Mouse (Mus musculus): ENCODE results near the gene Mdn1.

Mdn1 gene

DNA sequence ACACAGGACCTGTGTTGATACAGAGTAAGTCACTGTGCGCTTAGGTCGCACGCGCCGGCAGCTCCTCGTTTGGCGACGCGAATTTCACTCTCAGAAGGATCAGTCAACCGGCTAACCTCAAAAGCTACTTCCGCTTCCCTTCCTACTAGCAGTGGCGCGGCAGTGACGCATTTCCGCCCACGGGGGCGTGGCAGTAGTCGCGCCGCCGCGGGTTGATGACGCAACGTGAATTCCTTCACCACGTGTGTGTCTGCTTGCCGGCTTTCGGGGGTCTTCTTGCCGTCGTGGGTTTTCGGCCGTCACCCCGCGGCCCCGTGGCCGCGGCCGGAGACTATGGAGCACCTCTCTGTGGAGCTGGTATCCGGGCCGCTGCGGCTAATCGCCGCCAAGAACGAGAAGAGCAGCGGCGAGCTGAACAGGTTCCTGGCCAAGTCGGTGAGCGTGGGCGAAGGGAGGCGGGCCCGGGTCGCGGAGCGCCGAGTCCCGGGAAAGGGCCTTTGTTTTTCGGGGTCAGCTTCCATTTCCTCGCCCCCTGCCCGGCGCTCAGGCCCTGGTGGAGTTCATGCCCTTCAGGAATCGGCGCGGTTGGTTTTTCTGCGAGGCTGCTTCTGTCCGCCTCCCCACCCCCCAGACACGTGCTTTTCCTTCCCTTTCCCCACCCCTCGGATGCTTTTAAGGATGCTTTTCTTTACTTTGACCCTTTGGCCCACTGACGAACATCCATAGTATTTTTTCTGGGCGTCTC lies at the start of gene Mdn1:
Mdn1 (plus strand) TSS at position 202 of the 745 bp plus-strand sequence.
- peak; percentile 89 for DNase-seq (ENCODE audit: low spot score)

GRCm38 (mm10) chr4:32615034-32615881 lies 41.7 kb upstream of the Mdn1 start, which contains the start of gene Casp8ap2:
Gene Casp8ap2 (plus strand): TSS chr4:32615451.
- DNase-seq (ENCODE audit: low spot score) = peak; percentile 96

GRCm38 (mm10) chr4:32621637-32622036 lies 35.3 kb upstream of the Mdn1 start:
- DNase-seq (ENCODE audit: low spot score) = no peak

- DNase-seq (ENCODE audit: low spot score) = no peak
Observed at GRCm38 (mm10) chr4:32651669-32652068, 5.2 kb upstream of the Mdn1 start.

DNA sequence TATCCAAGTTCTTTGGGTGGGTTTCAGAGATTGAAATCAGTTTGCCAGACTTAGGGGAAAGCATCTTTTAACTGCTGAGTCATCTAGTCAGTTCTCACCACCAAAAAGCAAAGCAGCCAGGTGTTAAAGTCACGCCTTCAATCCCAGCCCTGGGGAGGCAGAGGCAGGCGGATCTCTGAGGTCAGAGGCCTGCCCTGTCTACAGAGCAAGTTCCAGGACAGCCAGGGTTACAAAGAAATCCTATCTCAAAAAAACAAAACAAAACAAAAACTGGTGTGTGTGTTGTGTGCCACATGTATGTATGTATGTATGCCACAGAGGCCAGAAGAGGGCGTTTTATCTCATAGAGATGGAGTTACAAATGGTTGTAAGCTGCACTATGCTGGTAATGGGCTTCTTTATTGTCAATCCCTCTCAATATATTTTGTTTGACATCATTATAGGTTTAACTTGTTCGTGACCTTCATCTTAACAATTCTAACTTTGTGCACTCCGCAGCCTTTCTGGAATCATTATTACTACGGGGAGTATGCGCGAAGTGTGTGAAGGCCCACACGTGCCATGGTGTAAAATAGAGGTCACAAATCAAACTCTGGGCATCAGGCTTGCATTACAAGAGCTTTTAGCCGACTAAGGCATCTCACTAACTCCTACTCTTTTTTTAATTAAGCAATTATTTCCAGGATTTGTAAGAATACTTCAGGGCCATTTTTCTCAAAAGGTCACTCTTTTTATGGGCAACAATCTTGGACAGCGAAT lies 594 bp upstream of the Mdn1 start:
- no peak for DNase-seq (ENCODE audit: low spot score)

DNA sequence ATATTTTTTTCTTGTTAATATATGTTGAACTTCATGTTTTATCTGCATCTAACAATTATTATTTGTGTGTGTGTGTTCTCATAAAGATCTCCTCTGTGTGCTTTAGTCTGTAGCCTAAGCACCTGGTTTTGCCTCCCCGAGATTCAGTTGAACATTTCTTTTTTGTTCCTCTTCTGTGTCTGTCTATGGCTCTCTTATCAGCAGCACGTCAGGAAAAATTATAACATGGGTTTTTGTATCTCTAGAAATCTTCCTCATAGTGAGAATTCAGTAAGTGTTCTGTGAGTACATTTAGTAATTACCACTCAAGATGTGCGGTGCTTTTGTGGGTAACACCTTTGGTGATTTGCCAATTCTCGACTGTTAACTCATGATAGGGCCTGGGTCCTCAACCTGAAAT lies 8.9 kb downstream of the Mdn1 start:
- DNase-seq (ENCODE audit: low spot score) = no peak

DNA sequence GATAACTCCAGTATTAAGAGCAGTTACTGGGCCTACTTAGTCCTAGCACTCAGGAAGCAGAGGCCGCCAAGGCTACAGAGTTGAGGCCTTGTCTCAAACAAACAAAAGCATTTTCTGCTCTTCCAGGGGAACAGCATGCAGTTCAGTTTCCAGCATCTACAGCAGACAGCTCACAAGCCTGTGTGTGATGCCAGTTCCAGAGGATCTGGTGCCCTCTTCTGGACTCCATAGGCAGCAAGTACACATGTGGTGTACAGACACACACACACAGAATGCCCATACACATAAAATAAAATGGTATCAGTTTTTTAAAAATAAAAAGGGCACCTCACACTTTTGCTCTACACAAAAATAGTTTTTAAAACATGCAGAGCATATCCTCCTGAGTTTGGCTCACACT lies 11.4 kb downstream of the Mdn1 start:
- no peak for DNase-seq (ENCODE audit: low spot score)

DNA sequence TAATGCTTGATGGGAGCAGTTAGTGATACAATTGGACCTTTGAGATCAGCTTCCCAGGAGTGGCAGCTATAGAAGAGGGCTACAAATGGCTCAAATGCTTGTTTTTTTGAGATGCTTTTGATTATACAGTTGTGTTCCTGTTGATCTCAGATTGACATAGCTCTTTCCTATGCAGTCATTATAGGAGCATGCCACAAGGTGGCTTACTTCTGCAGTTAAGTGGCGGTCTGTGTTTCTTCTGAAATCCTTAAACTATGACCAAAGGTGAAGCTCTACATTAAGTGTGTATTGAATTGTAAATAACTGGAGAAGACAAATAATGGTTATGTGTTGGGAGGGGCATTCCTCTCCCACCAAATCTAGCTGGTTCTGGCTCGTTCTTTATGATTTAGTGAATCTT lies 12.9 kb downstream of the Mdn1 start:
- DNase-seq (ENCODE audit: low spot score) = no peak

GRCm38 (mm10) chr4:32674025-32674424 lies 17.1 kb downstream of the Mdn1 start:
- no peak for DNase-seq (ENCODE audit: low spot score)

DNA sequence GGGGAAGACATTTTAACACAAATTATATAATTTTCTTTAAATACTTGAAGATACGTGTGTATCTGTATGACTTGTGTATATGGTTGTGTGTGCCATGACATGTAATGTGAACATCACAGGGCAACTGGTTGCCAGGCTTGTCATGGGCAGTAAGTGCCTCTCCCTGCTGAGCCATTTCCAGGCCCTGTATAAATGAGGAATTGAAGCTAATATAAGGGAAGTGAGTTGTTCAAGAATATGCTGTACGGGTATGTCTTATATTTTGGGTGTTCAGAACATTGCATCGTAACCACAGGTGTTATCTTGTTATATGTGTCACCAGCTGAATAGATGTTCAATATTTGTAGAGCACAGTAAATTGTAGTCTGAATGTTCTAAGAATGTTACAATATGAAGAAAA lies 20.6 kb downstream of the Mdn1 start:
- DNase-seq (ENCODE audit: low spot score) = no peak

DNA sequence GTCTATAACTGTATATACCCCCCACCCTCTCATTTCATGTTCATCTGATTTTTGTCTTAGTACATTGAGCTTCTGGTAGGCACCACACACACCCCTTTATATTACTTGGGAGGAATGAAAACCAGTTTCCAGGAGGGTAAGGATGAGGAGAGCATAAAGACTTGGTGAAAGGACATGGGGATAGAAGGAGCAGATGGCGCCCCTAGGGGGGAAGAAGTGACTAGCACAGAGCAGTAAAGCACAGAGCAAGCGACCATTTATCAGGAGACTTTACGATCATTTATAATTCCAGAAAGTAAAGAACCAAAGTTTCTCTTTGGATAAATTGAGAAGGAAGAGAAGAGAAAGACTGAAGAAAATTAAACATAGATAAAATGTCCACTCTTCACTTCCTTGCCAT lies 23.9 kb downstream of the Mdn1 start:
- DNase-seq (ENCODE audit: low spot score) = no peak

DNA sequence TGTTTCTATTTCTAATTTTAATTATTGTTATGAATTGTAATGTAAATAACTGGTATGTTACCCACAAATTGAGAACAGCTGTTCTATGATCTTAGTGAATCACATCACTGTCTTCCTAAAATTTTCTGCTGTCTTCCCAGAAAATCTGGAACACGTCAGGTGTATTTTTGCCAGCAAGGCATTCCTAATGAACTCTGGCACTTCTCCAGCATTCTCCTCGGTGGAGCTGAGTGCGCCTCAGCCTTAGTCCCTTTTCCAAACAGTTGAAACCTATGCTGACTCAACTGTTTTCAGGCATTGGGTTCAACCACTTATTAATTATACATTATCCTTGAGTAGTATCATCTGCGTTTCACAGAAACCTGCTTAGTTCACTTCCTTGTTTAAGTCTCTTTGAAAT lies 25.6 kb downstream of the Mdn1 start:
- DNase-seq (ENCODE audit: low spot score) = no peak

- no peak for DNase-seq (ENCODE audit: low spot score)
Observed at GRCm38 (mm10) chr4:32683061-32683582, 26.2 kb downstream of the Mdn1 start.

DNA sequence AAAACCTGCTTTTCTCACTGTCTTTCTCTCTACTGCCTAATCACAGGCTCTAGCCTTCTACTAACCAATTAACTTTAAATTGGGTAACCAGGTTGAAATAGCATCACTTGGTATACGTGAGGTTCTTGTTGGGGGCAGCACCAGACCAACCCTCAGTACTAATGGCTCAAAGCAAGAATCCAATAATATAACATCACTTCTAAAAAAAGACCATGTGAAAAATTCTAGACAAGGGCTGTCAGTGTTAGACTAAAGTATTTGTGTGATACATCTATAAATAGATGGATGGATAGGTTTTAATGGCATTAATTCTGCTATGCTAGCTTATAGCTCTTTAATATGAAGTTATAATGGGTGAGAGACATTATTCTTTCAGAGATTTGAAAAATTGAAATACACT lies 60.8 kb downstream of the Mdn1 start:
- DNase-seq (ENCODE audit: low spot score) = no peak

- DNase-seq (ENCODE audit: low spot score) = no peak
Observed at GRCm38 (mm10) chr4:32745394-32745793, 88.5 kb downstream of the Mdn1 start.

GRCm38 (mm10) chr4:32748396-32748795 lies 91.5 kb downstream of the Mdn1 start:
- no peak for DNase-seq (ENCODE audit: low spot score)

GRCm38 (mm10) chr4:32750711-32751110 lies 93.8 kb downstream of the Mdn1 start:
- no peak for DNase-seq (ENCODE audit: low spot score)

DNA sequence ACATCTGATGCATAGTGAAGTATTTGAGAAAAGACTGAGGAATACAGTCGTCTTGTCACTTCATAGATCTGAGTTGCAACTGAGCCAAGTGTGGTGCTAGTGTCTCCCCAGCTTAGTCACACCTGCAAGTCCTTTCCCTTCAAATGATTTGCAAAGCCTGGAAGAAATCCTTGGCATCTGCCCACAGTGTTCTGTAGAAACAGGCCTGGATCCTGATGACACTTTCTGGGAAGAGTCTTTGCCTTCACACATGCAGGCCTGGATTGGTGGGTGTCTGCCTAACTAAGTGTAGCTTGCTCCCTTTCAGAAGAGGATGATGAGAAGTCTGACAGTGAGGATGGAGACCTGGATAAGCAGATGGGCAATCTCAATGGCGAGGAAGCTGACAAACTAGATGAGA lies 100.5 kb downstream of the Mdn1 start:
- DNase-seq (ENCODE audit: low spot score) = no peak

DNA sequence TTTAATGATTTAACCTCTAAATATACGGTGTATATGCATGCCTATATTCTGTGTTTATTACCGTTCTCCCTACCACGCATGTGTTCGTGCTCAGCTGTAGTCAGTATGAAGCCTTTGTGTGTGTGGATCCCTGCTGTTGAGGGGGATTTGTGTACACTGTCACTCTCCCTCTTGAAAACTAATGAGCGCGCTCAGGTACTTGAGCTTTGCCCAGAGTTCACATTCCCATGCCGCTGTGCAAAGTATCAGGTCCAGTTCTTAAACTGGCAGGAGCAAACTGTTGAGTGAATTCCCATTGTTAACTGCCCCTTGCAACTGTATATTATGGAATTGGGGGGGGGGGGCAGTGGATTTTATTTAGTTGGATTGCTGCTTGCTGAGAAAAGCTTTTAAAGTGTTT lies 110.6 kb downstream of the Mdn1 start:
- no peak for DNase-seq (ENCODE audit: low spot score)

DNA sequence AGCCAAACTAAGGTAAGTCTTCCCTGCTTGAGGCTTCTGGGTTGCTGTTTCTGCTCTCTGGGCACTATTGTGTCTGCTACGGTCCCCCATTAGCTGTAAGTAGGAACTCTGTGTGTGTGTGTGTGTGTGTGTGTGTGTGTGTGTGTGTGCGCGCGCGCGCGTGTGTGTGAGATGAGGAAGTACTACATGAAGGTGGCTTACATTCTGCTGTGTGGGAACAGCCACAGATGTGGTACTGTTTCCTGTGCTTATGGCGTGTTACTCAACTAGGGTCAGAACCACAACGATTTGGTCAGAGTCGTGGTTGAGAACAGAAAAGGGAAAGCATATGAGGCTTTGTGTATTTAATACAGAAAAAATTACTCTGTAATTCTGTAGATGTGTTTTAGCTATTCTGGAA lies 111.1 kb downstream of the Mdn1 start:
- no peak for DNase-seq (ENCODE audit: low spot score)

- no peak for DNase-seq (ENCODE audit: low spot score)
Observed at GRCm38 (mm10) chr4:32770284-32770810, 113.4 kb downstream of the Mdn1 start.

DNA sequence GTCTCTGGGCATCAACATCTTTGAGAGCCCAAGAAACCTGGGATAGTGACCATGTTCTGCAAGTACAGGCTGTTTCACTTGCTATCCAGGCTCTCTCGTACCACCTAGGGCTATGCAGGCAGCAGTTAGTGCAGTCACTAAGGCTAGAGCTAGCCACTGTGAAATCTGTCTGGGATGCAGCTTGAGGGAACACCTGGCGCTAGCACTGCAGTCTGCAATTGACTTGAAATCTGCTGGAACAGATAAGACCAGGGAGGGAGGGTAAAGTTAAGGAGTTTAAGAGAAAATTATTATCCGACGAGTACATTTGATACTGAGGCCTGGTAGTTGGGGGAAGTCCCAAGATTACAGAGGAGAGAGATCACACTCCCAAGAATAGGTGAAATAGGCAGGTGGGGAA lies 123.1 kb downstream of the Mdn1 start:
- no peak for DNase-seq (ENCODE audit: low spot score)

Measured in ovary, postnatal 36 days (tissue).